Mouse (Mus musculus) embryonic facial prominence, embryonic 11.5 days (tissue): Measurements from ENCODE around the gene Gjb4. TPM values are rescaled to one million over a fixed set of nuclear protein-coding genes. Genes with fewer than 3 reads are reported as not detected.

Source experiments
- polyA plus RNA-seq: library from polyadenylated mRNA; unstranded; fragments of >200 nt; fragmentation: Nextera tagmentation; extraction: Ambion mirVana; gene quantifications from 2 replicates; pipeline ENCODE4 v1.2.1, GENCODE M21; 2014

Gene Gjb4
- polyA plus RNA-seq, 1 experiment from 2014 or later: 0.18 TPM

Other genes with a start within 250 kb of the Gjb4 start
- 13.3 and 15.8 TPM in 2 replicates for gene Tmem35b, start 230.4 kb downstream of the Gjb4 start, polyA plus RNA-seq
- gene Dlgap3, start 184.9 kb downstream of the Gjb4 start, polyA plus RNA-seq: 1.4 and 1.8 TPM in 2 replicates
- 49.5 and 56.0 TPM in 2 replicates for gene Smim12, start 110.3 kb downstream of the Gjb4 start, polyA plus RNA-seq
- 13.1 and 13.4 TPM in 2 replicates for gene Gja4, start 40.0 kb downstream of the Gjb4 start, polyA plus RNA-seq
- 2.7 and 3.8 TPM in 2 replicates for gene Gjb3, start 23.2 kb downstream of the Gjb4 start, polyA plus RNA-seq
- 0.70 and 0.84 TPM in 2 replicates for gene Gjb5, start 4.1 kb upstream of the Gjb4 start, polyA plus RNA-seq